Mouse (Mus musculus) brain, embryonic 14.5 days (tissue): ENCODE measurements around the gene Smco4.

Experiments
- CTCF ChIP-seq: fragments of 200-500 bp; IDR thresholded peaks from 2 replicates; pipeline ENCODE4 v1.5.1; 2012; ENCODE audit warnings: inconsistent platforms, mild to moderate bottlenecking, moderate library complexity, borderline replicate concordance; ENCODE audit not compliant: insufficient read depth, insufficient read length; ENCODE audit errors: extremely low read depth
- POLR2A ChIP-seq: fragments of 200-500 bp; IDR thresholded peaks from 2 replicates; pipeline ENCODE4 v1.6.1; 2012; ENCODE audit warnings: mild to moderate bottlenecking, inconsistent platforms, borderline replicate concordance; ENCODE audit not compliant: poor library complexity, insufficient read depth, insufficient read length, severe bottlenecking; ENCODE audit errors: extremely low read depth

DNA sequence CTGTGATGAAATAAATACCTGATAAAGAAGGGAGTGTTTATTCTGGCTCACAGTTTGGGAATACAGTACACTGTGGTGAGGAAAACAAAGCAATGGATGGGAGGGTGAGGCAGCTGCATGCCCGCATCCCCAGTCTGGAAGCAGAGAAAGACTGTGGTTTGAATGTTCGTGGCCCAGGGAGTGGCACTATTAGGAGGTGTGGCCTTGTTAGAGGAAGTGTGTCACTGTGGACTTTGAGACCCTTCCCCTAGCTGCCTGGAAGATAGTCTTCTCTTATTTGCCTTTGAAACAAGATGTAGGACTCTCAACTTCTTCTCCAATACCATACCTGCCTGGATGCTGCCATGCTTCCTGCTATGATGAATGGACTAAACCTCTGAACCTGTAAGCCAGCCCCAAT is 45.8 kb upstream of the Smco4 start:
- no peak for TF ChIP-seq POLR2A
- TF ChIP-seq CTCF: no peak
